Mouse (Mus musculus) thymus, adult 2 months (tissue): ENCODE data around the gene Nr4a1.

Experiments used
- CTCF ChIP-seq: fragments of 200-500 bp; IDR thresholded peaks from 2 replicates; pipeline ENCODE4 v1.5.1; 2012; ENCODE audit warnings: mild to moderate bottlenecking, control low read depth, low read length, moderate library complexity, borderline replicate concordance; ENCODE audit not compliant: control insufficient read depth, poor library complexity, insufficient read depth; ENCODE audit errors: extremely low read depth
- POLR2A ChIP-seq: fragments of 200-500 bp; IDR thresholded peaks from 2 replicates; pipeline ENCODE4 v1.6.1; 2012; ENCODE audit warnings: mild to moderate bottlenecking, low read length, control low read depth, moderate library complexity; ENCODE audit not compliant: control insufficient read depth, poor library complexity, insufficient read depth; ENCODE audit errors: extremely low read depth

DNA sequence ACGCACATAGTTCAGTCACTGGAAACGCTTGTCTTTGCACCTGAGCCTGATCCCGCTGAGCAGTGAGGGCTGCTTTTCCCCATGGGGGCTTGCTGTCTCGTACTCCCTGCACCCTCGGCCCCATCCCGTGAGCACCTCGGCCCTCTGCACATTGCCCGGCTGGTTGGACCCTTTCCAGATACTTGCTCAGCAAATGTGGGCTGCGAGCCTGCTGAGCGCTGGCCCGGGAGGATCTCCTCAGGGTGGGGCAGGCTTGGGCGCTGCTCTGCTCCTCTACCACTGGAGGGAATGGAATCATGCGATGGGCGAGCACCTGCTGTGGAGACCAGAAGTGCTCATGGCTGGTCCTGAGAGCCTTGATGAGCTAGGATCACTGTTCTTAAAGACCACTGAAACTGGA, 41.6 kb upstream of the Nr4a1 start:
- TF ChIP-seq CTCF, result no peak
- TF ChIP-seq POLR2A, result no peak
